Mouse (Mus musculus): Measurements from ENCODE around the gene Myo1d.

Myo1d gene

DNA sequence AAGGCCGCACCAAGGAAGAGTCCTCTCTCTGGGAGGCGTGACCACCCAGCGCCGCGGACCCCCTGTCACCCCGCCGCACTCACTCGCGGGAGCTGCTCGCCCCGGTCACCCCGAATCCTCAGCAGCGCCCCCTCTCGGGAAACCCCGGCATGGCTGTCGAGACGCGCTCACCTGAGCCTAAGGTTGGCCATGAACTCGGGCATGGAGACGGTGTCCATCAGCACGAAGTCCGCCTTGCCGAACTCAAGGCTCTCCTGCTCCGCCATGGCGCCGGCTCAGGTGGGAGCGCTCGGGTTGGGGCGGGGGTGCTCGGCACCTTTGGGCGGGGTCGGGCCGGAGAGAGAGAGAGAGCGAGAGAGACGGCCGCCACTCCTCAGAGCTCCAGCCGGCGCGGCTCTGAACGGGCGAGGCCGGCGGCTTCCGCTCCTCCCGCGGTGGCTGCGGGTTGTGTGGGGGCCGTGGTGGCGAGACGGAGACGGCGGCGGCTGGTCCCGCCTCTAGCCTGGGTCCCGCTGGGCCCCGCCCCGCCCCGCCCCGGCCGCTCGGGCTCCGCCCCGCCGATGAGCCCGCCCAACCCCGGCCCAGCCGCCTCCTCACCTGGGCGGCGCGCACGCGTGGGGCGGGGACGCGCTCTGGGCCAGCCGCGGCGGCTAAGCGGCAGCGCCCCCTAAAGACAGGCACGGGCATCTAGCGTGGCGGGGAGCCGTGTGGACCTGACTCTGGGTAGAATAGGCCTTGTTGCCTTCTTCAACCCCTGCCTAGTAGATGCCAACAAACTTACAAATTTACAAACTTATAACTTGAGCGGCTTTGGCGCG lies at the start of gene Myo1d:
Gene Myo1d, minus strand, starts transcription at position 499 of the 818 bp plus-strand sequence.
- DNase-seq = peak; percentile 91

DNA sequence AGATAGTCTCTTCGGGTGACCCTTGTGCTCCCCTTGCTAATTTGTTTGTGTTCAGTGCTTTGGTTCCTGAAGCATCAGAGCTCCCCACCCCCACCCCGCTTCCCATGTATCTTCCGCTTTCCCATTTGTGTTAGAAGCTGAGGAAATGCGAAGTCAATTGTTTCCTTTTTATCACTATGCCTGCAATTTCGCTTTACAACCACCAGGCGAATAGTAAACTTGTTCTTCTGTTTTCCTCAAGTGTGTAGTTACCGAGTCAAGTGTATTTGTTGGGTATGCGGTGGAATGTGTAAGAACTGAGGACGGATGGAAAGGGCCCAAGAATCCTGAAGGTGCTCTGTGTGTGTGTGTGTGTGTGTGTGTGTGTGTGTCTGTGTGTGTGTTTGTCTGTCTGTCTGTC lies 42.0 kb upstream of the Myo1d start:
- no peak for DNase-seq

DNA sequence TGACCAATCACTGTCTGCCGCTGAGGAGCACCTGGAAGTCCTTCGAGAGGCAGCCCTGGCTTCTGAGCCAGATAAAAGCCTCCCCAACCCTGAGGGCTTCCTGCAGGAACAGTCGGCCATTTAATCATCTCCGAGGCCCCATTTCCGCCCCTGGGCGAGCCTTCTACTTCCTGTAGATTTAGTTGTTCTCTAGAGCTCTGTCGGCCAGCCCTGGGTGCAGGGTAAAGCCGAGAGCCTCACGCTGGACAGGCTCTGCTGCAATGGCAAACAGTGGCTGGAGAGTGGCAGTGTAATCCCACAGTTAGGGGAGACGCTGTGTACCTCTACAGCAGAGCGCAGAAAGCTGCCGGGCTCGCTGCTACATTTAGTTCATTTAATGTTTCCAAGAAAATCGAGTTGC lies 41.5 kb upstream of the Myo1d start:
- peak; percentile 52 for DNase-seq

DNA sequence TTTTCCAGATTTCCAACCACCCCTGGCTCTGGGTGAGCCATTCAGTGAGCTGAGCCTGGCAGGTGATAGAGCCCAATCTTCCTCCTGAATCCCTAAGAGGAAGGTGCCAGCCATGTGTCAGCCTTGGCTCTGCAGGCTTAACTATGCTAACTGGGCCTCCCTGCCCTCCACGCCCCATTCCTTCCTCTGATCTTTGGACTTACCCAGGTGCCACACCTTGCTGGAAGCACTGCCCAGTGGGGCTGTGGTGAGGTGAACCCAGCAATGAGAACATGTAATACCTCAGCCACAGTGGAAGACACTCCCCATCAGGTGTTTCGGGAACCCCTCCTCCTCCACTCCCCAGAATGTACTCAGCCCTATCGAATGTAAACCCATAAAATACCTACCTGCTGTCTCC lies 40.3 kb upstream of the Myo1d start:
- peak; percentile 42 for DNase-seq

DNA sequence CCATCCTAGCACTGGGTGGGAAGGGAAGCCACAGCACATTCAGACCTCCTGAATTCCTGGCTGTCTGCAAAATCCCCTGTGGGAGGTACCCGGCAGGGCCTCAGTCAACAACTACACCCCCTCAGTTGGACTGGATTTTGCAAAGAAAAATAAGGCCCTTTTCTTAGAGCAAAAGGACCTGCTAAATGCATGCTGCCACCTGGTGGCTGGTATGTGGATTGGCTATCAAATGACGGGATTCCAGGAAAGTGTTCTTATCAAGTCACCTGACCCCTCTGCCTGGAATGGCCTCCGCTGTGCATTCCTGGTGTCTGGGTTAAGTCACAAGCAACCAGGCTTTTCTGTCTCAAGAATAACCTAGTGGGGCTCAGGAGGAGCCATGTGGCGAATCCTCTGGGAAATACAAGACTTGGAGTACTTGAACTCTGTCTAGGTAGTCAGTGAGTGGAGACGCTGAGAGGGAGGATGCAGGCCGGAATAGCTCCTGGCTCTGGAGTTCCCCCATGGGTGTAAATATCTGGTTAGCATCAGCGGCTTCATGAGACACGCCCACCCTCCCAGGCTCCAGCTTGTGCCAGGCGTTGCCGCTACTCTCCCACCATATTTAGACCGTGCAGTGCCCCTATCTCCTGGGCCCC lies 38.4 kb upstream of the Myo1d start:
- DNase-seq = peak; percentile 95

DNA sequence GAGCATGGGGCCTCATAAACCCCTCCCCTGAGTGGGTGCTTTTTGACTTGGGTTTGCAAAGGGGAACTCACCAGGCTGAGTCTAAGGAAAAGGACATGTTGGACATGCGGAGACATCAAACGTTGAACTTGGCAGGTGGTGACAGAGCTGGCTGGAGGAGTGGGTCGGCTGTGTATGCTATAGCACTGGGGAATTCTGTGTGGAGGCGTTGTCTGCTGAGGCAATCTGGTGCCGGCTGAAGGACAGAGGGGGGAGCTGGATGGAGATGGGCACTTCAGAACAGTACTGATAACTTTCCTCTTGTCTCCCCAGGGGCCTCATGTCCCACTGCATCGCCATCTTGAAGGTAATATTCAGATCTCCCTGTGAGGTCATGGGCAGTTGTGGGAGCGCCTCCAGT lies 35.5 kb upstream of the Myo1d start:
- no peak for DNase-seq

DNA sequence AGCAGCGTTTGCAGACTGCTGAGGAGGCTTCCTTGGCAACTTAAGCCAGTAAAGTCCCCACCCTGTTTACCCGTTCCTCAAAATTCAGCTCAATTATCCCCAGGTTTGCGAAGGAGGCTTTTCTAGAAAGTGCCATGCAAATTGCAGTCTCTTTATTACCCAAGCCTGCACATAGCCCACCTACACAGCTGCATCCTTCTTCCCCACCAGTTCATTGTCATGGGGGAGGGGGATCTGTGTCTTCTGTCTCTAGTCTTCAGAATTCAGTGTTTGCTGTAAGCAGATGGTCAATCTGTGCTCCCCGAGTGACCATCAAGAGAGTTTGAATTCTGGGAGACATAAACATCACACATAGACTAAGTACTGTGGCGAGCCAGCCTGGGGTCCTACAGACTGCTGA lies 31.3 kb upstream of the Myo1d start:
- DNase-seq = no peak

DNA sequence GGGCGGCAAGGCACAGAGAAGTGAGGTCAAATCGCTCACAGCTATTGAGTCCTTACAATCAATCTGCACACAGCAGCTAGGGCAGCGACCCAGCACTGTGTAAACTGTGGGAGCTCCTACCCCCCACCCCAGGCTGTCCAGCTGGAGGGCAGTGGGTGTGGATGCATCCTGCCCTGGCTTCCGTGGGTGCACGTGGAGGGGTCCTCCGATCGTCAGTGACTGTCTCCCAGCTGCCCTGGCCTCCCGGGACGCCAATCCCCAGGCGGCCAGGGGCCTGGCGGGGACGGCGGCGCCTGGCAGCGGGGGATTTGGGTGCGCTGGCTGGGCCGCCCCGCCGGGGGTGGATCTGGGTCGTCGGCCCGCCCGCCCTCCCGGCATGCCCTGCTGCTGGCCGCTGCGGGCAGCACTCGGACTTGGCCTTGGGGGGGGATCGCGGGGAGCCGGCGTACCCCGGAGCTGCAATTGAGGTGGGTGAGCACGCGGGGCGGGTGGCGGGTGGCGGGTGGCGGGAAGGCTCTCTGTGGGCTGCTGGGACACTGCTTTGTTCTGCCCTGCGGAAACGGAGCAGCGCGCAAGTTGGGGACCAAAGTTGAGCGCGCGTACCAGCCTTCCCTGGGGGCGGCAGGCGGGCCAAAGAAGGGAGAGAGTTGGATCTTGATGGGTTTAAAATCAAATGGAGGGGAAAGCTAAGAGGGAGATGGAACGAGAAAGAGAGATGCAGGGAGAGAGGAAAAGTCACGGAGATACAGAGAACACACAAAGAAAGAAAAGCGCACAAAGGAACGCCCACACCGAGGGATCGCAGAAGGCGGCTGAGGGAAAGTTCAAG lies 30.4 kb upstream of the Myo1d start, which contains the start of gene Tmem98:
Gene Tmem98, plus strand, starts transcription at position 183 of the 829 bp plus-strand sequence.
- peak; percentile 41 for DNase-seq

DNA sequence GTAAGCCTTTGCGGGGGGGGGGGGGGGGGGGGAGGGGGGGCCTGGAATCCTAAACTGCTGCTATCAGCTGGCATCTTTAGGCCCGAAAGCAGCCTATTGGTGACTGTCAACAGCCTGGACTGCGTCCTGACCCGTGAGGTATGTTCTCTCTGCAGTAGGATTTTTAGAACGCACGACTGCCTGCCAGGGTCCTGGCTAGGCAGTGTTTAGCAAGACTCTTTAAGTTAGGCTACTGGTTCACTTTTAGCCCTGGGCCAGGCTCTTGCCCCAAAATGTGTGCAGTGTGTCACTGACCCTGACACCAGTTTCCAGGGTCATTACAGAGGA lies 29.8 kb upstream of the Myo1d start:
- no peak for DNase-seq

DNA sequence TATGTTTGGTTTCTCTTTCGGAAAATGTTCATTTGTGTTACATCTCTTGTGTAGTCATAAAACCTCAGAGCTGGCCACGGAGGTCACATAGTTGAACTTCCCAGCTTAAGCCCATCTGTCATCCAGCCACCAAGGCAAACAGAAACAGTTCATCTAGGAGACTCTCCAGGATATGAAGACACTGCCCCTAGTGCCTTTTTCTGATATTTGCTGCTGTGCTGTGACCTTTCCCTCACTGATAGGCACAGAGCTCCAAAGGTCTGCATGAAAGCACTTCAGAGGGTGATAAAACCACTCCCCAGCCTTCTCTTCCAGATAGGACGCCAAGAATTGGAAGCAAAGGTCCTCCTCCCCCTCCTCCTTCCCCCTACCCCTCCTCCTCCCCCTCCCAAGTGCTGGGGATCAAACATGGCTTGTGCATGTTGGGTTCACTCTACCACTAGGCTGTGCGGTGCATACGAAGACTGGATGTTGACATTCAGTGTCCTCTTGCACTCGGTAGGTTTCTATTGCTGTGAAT lies 28.8 kb upstream of the Myo1d start:
- DNase-seq = peak; percentile 70

DNA sequence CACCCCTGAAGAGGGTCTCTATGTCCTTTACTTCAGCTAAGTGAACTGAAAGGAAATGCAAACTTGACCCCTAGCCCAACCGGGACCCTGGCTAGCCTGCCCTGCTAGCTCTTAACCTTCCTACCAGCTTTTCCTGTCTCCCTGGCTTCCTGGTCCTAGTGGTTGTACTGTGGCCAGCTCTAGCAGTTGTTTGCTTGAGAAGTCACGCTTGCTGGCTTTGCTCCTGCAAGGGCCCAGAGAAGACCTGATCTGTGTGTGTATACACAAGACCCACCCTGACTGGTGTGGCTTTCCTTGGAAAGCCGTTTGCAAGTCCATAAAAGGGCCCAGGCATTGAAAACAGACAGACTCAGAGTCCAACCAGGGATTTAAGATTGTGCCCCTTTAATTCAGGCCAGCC lies 22.9 kb upstream of the Myo1d start:
- DNase-seq = peak; percentile 82

DNA sequence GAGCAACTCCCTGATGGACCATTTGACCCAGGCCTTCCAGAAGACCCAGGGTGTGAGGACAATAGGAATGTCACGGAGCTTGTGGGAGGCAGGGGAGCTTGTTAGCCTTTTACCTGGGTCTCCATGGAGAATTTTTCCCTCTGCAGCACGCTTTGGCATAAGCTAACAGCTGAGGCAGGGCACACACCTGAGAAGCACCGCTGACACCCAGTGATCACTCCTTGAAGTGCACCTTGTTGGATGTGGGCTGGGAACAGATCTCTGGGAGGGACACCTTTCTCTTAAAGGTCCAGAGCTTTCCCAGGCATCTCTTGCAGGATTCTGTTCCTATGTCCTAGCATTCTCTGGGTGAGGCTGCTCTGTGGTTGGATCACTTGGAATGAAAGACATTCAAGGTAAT lies 20.2 kb upstream of the Myo1d start:
- DNase-seq = peak; percentile 61

DNA sequence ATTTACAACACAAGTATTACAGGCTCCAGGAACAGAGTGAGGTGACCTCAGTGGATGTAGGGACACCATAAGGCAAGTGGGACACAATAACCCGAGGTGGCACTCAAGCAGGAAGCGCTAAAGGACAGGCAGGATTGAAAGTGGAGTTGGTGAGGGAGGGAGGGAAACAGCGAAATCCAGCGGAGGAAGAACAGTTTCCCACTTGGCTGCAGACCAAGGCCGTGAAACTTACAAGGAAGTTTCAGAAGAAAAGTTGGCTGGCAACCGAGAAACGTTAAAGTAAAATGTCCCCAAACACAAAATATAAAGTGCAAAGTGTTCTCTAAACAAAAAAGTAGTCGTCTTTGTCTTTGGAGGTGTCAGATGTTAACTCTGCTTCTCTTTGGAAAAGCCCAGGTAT lies 15.6 kb upstream of the Myo1d start:
- DNase-seq = no peak

DNA sequence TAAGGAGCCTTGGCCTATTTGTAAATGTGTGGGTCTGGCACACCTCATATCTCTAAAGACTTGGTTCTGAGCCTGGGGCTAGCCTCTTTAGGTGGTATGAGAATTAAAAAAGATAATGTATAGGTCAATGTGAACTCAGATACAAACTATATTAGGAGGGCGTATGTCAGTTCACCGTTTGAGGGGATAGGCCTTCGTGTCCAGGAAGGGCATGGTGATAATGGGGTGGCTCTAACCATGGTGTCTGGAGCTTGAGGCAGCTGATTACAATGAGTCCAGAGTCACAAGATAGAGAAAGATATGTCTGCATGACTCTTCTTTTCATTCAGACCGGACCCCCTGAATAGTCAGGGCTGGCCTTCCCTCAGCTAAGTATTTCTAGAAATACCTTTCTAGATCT lies 14.5 kb upstream of the Myo1d start:
- DNase-seq = no peak

DNA sequence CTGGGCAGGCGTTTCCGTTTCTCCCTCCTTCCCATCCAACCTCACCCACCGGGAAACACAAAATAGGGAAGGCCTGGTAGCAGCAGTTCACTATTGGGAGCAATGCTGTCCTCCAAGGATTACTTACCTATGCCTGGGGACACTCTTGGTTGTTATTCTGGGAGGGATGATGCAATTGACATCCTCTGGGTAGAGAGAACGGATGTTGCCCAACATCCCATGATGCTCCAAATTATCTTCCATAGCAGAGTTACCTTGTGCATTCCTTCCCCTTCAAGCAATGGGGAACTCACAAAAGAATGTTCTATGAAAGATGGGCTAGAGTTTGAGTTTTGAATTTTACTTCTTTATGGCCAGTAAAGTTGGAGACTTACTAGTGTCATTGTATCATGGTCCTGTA lies 13.6 kb upstream of the Myo1d start:
- DNase-seq = no peak

DNA sequence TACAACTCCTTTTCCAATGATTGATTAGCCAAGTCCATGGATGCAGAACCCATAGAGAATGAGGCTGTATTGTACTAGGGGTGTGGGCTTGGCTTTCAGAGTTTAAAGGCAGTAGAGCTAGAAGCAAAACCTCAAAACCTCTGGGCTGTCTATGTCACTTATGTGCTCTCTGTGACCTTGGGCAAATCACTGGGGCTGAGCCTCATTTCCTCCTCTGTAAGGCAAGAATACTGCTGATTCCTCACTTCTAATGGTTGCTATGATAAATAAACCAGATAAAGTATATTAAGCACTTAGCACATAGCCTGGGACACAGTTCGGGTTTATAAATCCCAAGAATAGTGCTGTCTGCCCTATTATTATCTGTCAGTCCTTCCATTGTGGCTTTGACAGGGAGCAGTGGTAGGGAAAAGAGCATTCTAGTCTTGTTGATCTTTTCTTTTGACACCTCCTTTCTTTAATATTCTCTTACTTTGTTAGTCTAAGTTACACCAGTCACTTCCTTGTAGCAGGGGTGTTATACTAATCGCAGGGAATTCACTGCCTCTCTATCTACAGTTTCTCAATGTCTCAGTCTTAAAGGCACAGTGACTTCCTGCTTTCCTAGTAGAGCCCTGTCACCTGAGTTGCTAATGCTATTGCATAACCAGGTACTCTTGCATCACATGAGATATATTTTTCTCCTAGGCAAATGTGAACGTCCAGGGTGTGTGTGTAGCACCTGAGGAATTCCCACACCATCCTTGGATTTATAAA lies 12.0 kb upstream of the Myo1d start:
- DNase-seq = peak; percentile 74

DNA sequence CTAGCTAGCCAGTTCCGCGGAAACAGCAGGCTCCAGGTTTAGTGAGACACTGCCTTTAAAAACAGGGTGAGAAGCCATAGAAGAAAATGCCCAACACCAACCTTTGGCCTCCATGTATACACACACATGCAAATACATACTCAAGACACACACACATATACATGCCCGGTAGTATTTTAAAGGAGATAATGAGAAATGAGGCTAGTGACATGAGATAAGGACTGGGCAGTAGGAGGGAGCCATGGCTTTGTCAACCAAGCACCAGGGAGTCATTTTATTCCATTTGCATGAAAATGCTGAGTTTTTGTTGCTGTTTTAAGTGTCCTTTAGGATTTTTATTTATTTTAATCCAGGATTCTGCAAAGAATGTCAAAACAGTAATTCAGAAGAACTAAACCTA lies 10.6 kb upstream of the Myo1d start:
- DNase-seq = no peak

DNA sequence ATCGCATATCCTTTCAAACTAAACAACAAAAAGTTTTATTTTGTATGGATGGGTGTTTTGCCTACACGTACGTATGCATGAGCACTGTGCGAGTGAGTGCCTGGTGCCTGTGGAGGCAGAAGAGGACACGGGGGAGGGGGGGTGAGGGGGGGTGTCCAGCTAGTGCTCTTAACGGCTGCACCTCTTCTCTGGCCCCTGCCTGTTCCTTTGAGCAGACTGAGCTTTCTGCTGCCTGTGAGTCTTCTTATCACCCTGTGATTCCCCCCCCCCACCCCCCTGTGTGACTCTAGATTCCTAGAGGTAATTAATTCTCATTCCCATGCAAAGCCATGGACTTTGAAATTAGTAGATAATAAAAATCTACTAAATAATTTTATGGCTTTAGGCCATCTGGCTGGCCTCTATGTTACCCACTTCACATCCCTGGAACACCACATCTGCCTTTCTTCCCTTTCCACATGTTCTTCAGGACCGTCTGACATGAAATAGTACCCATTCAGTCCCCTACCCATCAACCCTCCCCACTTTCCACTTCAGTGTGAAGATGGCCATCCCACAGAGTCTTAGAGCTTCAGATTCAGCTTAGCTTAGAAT lies 9.9 kb upstream of the Myo1d start:
- no peak for DNase-seq

DNA sequence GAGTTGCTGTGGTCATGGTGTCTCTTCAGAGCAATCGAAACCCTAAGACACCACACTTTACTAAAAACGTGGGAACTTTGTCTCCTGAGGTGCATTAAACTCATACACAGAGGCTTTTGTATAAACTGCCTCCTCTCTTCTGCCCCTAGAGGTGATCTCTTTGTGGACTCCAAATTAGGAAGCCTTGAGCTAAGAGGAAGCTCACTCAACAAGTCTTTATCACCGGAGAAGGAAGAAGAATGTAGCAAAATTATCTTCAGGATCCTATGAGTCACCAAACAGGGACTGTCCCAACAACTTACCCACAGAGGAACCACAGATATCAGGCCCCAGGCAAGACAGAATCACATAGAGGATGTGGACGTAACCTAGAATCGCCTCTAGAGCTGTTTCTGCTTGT lies 5.8 kb upstream of the Myo1d start:
- DNase-seq = no peak

DNA sequence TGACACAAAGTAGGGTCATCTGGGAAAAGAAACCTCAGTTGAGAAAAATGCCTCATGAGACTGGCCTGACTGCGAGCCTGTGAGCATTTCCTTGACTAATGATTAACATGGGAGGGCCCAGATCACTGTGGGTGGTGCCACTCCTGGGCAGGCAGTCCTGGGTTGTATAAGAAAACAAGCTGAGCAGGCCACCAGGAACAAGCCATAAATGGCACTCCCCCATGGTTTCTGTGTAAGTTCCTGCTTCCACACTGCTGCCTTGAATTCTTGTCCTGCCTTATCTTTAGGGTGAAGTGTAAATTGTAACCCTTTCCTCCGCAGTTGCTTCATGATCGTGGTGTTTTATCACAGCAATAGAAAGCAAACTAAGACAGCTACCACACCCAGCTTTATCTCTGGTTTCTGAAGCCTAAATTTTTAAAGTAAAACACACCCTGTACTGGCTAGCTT lies 4.5 kb upstream of the Myo1d start:
- DNase-seq = peak; percentile 89

DNA sequence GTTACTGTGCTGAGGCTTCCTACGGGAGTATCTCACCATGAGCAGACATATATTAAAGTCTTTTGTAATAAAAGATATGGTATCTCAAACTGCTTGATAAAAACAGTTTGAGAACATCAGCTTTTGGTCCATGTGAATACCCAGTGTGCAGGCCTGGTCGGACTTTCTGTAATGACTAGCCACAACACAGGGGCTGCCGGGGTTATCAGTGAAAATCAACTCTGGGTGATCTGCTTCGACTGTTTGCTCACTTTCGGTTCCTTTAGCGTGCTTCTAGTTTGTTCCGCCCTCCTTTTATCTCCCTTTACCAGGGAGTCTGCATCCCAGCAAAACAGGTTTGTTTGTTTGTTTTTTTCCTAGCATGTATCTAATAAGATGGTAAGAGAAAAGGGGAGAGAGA lies 3.6 kb upstream of the Myo1d start:
- DNase-seq = no peak

DNA sequence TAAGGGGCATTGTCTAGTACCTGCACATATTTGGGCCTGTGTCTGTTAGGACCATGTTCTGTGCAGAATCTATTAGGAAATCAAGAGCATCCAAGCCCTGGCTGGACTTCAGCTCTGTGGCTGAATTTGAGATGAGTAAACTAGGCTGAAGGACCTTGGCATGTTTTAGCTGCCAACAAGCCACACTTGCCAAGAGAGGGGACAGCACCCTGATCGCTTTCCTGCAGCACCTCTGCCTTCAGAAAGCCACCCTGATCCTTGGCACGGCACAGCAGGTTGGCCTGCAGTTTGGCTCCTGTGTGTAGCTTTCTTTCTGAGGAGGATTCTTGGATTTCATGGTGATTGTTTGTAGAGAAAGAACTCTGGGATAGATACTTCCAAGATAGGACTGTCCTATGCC lies 1.7 kb upstream of the Myo1d start:
- peak; percentile 57 for DNase-seq
